Mouse (Mus musculus): Measurements from ENCODE around the gene Cacna1c.

GRCm38 (mm10) chr6:119045498-119045897 is 150.7 kb downstream of the Cacna1c start:
- TF ChIP-seq CTCF (IDR thresholded peaks at IDR 0.05; ENCODE audit: low read depth) (no peak), EP300 (optimal IDR thresholded peaks at IDR 0.05) (no peak)
